Mouse (Mus musculus): ENCODE measurements at regions not wholly inside any gene's neighbourhood (a gene's known extent, or its start where the extent isn't known, plus 50 kb on each side); places are given as distances from the start of the nearest gene placed in this dataset.

GRCm38 (mm10) chr16:5538836-5539510 is 283.2 kb upstream of the Eef2kmt start:
- DNase-seq (ENCODE audit: low read depth), result no peak

GRCm38 (mm10) chr16:5537286-5538204 is 281.8 kb upstream of the Eef2kmt start:
- DNase-seq (ENCODE audit: low read depth), result no peak

- DNase-seq (ENCODE audit: low read depth), result no peak
Observed at GRCm38 (mm10) chr16:5536515-5536972, 280.8 kb upstream of the Eef2kmt start.

GRCm38 (mm10) chr16:5535414-5535813 is 279.6 kb upstream of the Eef2kmt start:
- DNase-seq (ENCODE audit: low read depth), result no peak

- DNase-seq (ENCODE audit: low read depth), result no peak
Observed at GRCm38 (mm10) chr16:5534862-5535261, 279.1 kb upstream of the Eef2kmt start.

- no peak for DNase-seq (ENCODE audit: low read depth)
Observed at GRCm38 (mm10) chr16:5534385-5534784, 278.6 kb upstream of the Eef2kmt start.

GRCm38 (mm10) chr16:5532281-5532680 is 276.5 kb upstream of the Eef2kmt start:
- DNase-seq (ENCODE audit: low read depth), result no peak

- DNase-seq (ENCODE audit: low read depth), result no peak
Observed at GRCm38 (mm10) chr16:5529823-5530222, 274.0 kb upstream of the Eef2kmt start.

- no peak for DNase-seq (ENCODE audit: low read depth)
Observed at GRCm38 (mm10) chr16:5527936-5528335, 272.2 kb upstream of the Eef2kmt start.

GRCm38 (mm10) chr16:5524375-5524774 is 268.6 kb upstream of the Eef2kmt start:
- no peak for DNase-seq (ENCODE audit: low read depth)

- DNase-seq (ENCODE audit: low read depth), result no peak
Observed at GRCm38 (mm10) chr16:5523402-5524021, 267.7 kb upstream of the Eef2kmt start.

- DNase-seq (ENCODE audit: low read depth), result no peak
Observed at GRCm38 (mm10) chr16:5517746-5518145, 262.0 kb upstream of the Eef2kmt start.

- no peak for DNase-seq (ENCODE audit: low read depth)
Observed at GRCm38 (mm10) chr16:5515867-5516266, 260.1 kb upstream of the Eef2kmt start.

- no peak for DNase-seq (ENCODE audit: low read depth)
Observed at GRCm38 (mm10) chr16:5507261-5507660, 251.5 kb upstream of the Eef2kmt start.

GRCm38 (mm10) chr16:5501961-5502360 is 246.2 kb upstream of the Eef2kmt start:
- no peak for DNase-seq (ENCODE audit: low read depth)

GRCm38 (mm10) chr16:5496051-5496685 is 240.4 kb upstream of the Eef2kmt start:
- DNase-seq (ENCODE audit: low read depth), result no peak

GRCm38 (mm10) chr16:5493352-5493751 is 237.6 kb upstream of the Eef2kmt start:
- no peak for DNase-seq (ENCODE audit: low read depth)

- DNase-seq (ENCODE audit: low read depth), result no peak
Observed at GRCm38 (mm10) chr16:5487259-5487658, 231.5 kb upstream of the Eef2kmt start.

- DNase-seq (ENCODE audit: low read depth), result no peak
Observed at GRCm38 (mm10) chr16:5483337-5483736, 227.6 kb upstream of the Eef2kmt start.

GRCm38 (mm10) chr16:5480148-5480547 is 224.4 kb upstream of the Eef2kmt start:
- no peak for DNase-seq (ENCODE audit: low read depth)

- DNase-seq (ENCODE audit: low read depth), result no peak
Observed at GRCm38 (mm10) chr16:5478970-5479369, 223.2 kb upstream of the Eef2kmt start.

- no peak for DNase-seq (ENCODE audit: low read depth)
Observed at GRCm38 (mm10) chr16:5471321-5471720, 215.5 kb upstream of the Eef2kmt start.
